Mouse (Mus musculus): ENCODE measurements around the gene Ubap1. TPM values are rescaled to one million over a fixed set of nuclear protein-coding genes. Genes with fewer than 3 reads are reported as not detected.

The Ubap1 gene
- 49.9 and 51.2 TPM in 2 replicates for total RNA-seq (2015)
- 43.6 and 47.6 TPM in 2 replicates for total RNA-seq (2017)

DNA sequence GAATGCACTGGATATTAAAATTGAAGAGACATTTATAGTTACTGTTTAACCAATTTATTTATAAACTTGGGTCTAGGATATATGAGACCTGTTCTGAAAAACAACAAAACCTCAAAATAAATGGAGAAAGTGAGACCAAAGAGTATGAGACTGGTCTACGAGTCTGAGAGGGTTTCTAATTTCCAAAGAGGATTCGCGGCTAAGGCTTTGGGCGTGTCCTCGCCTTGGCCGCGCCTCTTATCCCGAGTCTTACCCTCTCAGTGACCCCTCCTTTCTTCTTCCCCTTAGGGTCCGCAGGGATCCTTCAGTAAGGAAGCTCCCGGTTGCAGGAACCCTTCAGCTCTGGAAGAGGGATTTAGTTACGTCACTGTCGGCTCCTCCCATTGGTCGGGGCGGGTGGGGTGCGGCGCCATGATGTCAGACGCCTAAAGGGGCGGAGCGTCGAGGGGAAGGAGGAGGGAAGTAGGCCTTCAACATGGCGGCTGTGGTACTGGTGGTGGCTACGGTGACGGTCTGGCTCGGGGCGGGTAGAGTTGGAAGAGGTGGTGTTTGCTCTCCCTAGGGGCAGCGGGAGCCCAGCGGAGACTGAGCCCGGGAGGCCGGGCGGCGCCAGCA lies at the start of gene Ubap1:
Gene Ubap1, plus strand, starts transcription at position 413 of the 615 bp plus-strand sequence.
- peak; percentile 98 for ATAC-seq (ENCODE audit: poor library complexity, severe bottlenecking)

DNA sequence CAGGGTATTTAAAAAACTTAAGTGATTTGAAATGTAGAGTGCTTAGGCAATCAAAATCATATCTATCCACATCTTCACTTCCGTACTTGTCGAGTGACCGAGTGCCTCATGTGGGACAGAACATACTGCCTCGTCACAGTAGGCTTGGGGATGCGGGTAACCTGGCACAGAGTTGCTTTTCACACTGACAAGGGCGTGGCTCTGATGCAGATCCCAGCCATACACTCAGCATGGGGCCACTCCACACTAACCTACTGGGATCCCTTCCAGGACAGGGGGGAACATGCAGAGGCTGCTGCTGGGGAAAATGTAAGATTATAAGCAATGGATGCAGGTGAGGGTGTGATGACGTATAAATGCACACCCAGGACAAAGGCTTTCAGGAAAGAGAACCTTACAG lies 45.1 kb upstream of the Ubap1 start:
- peak; percentile 53 for ATAC-seq (ENCODE audit: poor library complexity, severe bottlenecking)

DNA sequence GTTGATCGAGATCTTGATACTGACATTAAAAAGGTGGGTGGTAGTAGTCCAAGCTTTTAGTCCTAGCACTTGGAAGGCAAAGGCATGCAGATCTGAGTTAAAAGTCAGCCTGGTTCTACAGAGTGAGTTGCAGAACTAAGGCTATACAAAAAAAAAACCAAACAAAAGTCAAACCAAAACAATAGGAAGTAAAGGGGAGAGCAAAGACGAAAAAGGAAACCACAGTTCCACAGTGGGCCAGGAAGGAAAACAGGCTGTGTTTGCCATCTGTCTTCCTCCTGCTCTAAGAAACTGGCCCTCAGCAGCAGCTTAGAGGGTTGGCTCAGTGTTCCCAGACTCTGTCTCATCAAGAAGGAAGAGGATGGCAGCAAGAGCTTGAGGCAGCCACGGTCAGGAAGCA lies 44.5 kb upstream of the Ubap1 start:
- peak; percentile 72 for ATAC-seq (ENCODE audit: poor library complexity, severe bottlenecking)

GRCm38 (mm10) chr4:41307406-41307805 lies 41.4 kb upstream of the Ubap1 start:
- no peak for ATAC-seq (ENCODE audit: poor library complexity, severe bottlenecking)

DNA sequence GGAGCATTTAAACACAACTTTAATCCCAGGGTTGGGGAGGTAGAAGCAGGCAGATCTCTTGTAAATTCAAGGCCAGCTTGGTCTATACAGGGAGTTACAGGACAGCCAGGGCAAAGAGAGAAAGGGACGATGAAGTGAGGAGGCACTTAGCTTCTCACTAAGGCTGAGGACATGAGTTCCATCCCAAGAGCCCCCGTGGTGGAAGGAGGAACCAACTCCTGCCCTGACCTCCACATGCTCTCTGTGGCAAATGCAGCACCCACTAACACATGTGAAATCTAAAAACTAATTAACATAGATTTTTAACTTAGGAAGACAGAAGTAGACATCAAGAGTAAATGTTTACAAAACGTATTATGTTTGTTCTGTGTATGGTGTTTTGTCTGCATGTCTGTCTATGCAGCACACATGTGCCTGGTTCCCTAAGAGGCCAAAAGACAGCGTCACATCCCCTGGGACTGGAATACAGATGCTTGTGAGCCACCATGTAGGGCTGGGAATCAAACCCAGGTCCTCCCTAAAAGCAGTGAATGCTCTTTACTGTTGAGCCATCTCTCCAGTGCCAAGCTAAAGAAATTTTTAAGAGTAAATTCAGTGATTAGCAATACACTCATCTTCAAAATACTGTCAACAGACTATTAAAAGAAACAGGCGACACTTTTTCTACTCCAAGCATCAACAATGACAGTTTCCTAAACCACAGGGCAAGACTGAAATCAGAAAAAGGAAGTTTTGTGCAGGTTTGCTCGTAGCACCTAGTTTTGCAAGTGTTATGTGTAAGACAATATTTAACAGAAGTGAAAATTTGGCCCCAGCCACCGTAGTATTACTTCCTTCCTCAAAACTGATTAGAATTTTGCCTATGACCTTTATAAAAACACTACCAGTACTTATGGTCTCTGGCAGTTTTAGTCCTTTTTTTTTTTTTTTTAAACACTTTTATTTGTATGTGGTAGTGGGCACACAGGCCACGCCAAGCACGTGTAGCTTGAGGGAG lies 37.9 kb upstream of the Ubap1 start:
- ATAC-seq (ENCODE audit: poor library complexity, severe bottlenecking): peak; percentile 48

GRCm38 (mm10) chr4:41313722-41314121 lies 35.1 kb upstream of the Ubap1 start:
- ATAC-seq (ENCODE audit: poor library complexity, severe bottlenecking): no peak

GRCm38 (mm10) chr4:41314141-41315129 lies 34.4 kb upstream of the Ubap1 start, which contains the start of gene Dcaf12:
Dcaf12 (minus strand) TSS chr4:41314889.
- peak; percentile 85 for ATAC-seq (ENCODE audit: poor library complexity, severe bottlenecking)

GRCm38 (mm10) chr4:41315173-41315572 lies 33.6 kb upstream of the Ubap1 start:
- ATAC-seq (ENCODE audit: poor library complexity, severe bottlenecking): no peak

DNA sequence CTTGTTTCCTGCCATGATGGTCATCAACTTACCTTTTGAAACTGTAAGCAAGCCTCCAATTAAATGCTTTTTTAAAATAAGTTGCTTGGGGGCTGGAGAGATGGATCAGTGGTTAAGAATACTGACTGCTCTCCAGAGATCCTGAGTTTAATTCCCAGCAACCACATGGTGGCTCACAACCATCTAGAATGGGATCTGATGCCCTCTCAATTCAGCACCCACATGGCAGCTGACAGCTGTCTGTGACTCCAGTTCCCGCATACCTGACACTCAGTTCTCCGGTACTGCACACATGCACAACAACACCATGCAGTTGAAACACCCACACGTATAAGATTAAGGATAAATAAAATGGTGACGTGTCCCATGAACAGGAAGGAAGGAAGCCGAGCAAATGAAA lies 30.5 kb upstream of the Ubap1 start:
- no peak for ATAC-seq (ENCODE audit: poor library complexity, severe bottlenecking)

DNA sequence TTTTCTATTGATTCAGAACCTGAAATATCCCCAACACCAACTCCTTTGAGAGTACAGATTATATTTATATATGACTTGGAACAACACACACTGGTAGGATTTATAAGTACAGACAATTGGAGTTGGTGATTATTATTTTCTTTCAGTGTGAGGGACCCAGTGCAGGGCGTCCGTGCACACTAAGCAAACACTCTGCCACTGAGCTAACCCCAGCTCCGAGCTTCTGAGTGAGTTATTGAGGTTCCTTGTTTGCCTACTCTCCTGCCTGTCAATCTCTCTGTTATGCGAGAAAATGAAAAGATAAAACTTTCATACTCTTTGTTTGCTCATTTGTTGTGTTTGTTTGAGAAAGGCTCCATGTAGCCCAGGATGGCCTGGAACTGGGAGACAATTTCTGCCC lies 27.8 kb upstream of the Ubap1 start:
- ATAC-seq (ENCODE audit: poor library complexity, severe bottlenecking): no peak

- ATAC-seq (ENCODE audit: poor library complexity, severe bottlenecking): 0 out of 2 replicates have a peak, but pooled peaks have one; percentile 15
These were observed 21.9 kb upstream of the Ubap1 start for GRCm38 (mm10) chr4:41326876-41327275.

- no peak for ATAC-seq (ENCODE audit: poor library complexity, severe bottlenecking)
These were observed 19.3 kb upstream of the Ubap1 start for GRCm38 (mm10) chr4:41329481-41329880.

GRCm38 (mm10) chr4:41331085-41331484 lies 17.7 kb upstream of the Ubap1 start:
- peak; percentile 40; the same call in 1 of the 2 replicates for ATAC-seq (ENCODE audit: poor library complexity, severe bottlenecking)

GRCm38 (mm10) chr4:41331698-41332421 lies 16.9 kb upstream of the Ubap1 start:
- ATAC-seq (ENCODE audit: poor library complexity, severe bottlenecking): no peak

GRCm38 (mm10) chr4:41336546-41336945 lies 12.2 kb upstream of the Ubap1 start:
- ATAC-seq (ENCODE audit: poor library complexity, severe bottlenecking): no peak

GRCm38 (mm10) chr4:41340912-41341550 lies 7.8 kb upstream of the Ubap1 start:
- no peak for ATAC-seq (ENCODE audit: poor library complexity, severe bottlenecking)

DNA sequence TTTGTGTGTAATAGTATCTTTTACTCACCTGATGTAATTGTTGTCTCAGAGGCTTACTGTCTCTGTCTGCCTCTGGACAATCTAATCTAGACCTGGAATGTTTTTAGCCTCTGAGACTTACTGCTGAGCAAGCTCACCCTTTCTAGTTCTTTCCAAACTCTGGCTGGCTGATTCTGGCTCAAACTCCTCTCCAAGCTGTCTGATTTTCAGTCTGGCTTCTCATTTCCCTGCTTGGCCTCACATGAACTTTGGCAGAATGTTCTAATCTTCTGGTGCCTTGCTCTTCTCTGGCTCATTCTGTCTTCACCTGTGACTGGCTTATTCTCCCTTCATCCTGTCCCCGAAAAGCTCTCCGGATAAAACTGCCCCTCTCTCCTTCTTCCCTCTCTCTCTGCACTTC lies 2.8 kb upstream of the Ubap1 start:
- ATAC-seq (ENCODE audit: poor library complexity, severe bottlenecking): no peak

DNA sequence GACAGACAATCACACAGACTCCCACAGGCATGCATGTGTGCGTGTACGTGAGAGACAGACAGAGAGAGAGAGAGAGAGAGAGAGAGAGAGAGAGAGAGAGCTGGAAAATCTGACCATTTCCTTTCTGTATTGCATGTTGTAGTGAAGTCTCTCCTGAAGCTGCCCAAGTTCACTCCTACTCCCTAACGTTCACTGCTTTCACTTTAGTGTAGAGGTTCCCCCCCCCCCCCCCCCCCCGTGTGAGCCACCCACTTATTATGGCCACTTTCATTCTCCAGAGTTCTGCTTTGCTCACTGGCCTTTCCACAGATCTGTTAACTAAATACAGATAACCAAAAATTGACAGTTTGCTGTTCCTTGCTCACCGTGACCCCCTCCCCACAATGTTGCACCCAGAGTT lies 957 bp upstream of the Ubap1 start:
- ATAC-seq (ENCODE audit: poor library complexity, severe bottlenecking): no peak

GRCm38 (mm10) chr4:41349199-41349591 lies 399 bp downstream of the Ubap1 start:
- peak; percentile 11; the same call in 1 of the 2 replicates for ATAC-seq (ENCODE audit: poor library complexity, severe bottlenecking)
